Comparison of ENCODE assay signal across 8 mouse cellular contexts in the genomic region with DNA sequence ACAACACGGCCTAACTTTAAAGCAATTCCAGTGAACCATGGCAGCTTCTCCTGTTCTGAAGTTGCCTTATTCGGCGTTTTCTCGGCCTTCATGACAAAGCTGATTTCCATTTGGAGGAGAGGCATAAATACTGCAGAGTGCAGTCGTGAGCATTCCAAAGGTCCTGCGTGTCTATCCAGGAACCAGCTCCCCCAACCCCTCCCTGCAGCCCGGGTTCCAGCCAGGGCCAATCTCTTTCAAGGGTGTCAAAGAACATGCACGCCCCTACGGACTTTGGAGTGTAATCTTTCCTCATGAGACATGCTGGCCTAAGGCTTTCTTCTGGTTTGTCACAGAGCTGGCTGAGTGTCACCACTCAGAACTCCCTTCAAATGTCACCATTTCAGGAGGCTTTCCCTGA. TPM values are rescaled to one million over a fixed set of nuclear protein-coding genes. Genes with fewer than 3 reads are reported as not detected.
DNase-seq lines count a peak whose midpoint lies in the region; ATAC-seq and TF ChIP-seq lines count a peak whose summit lies in the region.

No protein-coding gene starts in this region.

- DNase-seq in NIH3T3 (ENCODE audit: low read depth): peak; percentile 94
- DNase-seq in heart, postnatal 0 days (ENCODE audit: low spot score): peak; percentile 93
- DNase-seq in large intestine, adult 2 months (ENCODE audit: low read depth, low spot score): peak; percentile 98
- DNase-seq in neural tube, embryonic 10.5 days (ENCODE audit: extremely low spot score, low spot score): peak; percentile 26
- no peak for DNase-seq in left cerebral cortex, adult 8-10 months (ENCODE audit: low spot score in 2 of 2)
- DNase-seq in B cell, adult 2 months: no peak
- no peak for DNase-seq in thymus, postnatal 10 days (ENCODE audit: low spot score in 2 of 2)

- no peaks in the 10 kb centered on the region for H3K27me3 ChIP-seq in heart, postnatal 0 days (ENCODE audit: control insufficient read depth, insufficient read depth, low read length)

- 0 out of 2 replicates have a peak overlapping the region, but pooled peaks have one; percentile 12 for H3K4me2 ChIP-seq in heart, postnatal 0 days (ENCODE audit: low read depth, low read length)

- no peak overlapping the region for H3K4me3 ChIP-seq in cortical plate, adult 2 months (ENCODE audit: insufficient read depth, low read length)
- no peak overlapping the region for H3K4me3 ChIP-seq in heart, postnatal 0 days (ENCODE audit: low read depth, low read length)

- TF ChIP-seq CTCF in cortical plate, adult 2 months (IDR thresholded peaks at IDR 0.05; ENCODE audit: extremely low read depth, insufficient read depth, low read length): no peak
- TF ChIP-seq CTCF in heart, postnatal 0 days (IDR thresholded peaks at IDR 0.05; ENCODE audit: low read depth): peak; percentile 16; the same call in 1 of the 2 replicates

- 8% methylated on average over 9 of the region's 9 CpGs for WGBS in heart, postnatal 0 days
- 10% methylated on average over 9 of the region's 9 CpGs for WGBS in large intestine, adult 2 months

- H3K4me1 ChIP-seq in cortical plate, adult 2 months (ENCODE audit: control insufficient read depth, insufficient read depth, low read length): peaks cover 40% of the 10 kb centered on the region
- peaks cover 80% of the 10 kb centered on the region for H3K4me1 ChIP-seq in heart, postnatal 0 days (ENCODE audit: control insufficient read depth, insufficient read depth)

- TF ChIP-seq EP300 in heart, postnatal 0 days (IDR thresholded peaks at IDR 0.05; ENCODE audit: low read depth): no peak

- peak; percentile 91 for ATAC-seq in heart, postnatal 0 days (ENCODE audit: insufficient read depth, low read depth)

- no peaks in the 10 kb centered on the region for H3K9me3 ChIP-seq in heart, postnatal 0 days (replicated peaks; ENCODE audit: control insufficient read depth, low read length)

- no peak for TF ChIP-seq POLR2A in cortical plate, adult 2 months (IDR thresholded peaks at IDR 0.05; ENCODE audit: extremely low read depth, insufficient read depth, low read length)

- H3K27ac ChIP-seq in cortical plate, adult 2 months (ENCODE audit: insufficient read depth, low read length): peak overlapping the region; percentile 93
- H3K27ac ChIP-seq in heart, postnatal 0 days (ENCODE audit: low read depth): peak overlapping the region; percentile 97

- peak overlapping the region; percentile 35; the same call in 1 of the 2 replicates for H3K9ac ChIP-seq in heart, postnatal 0 days (replicated peaks; ENCODE audit: low read depth, low read length)

- H3K36me3 ChIP-seq in heart, postnatal 0 days (replicated peaks; ENCODE audit: control insufficient read depth, insufficient read depth, low read length): no peaks in the 10 kb centered on the region

RNA-seq across cellular contexts. Expression of a gene that starts 36.8 kb away (rescaled TPM):
- 170 and 178 TPM in 2 replicates for polyA plus RNA-seq in cortical plate, adult 2 months (2012; rRNA removed)
- 120 and 139 TPM in 2 replicates for total RNA-seq in heart, postnatal 0 days (2014; rRNA removed; ENCODE audit: low replicate concordance)
- 135 and 171 TPM in 2 replicates for polyA plus RNA-seq in heart, postnatal 0 days (2015; fragmentation: Nextera tagmentation; extraction: Ambion mirVana)
- polyA plus RNA-seq in large intestine, adult 2 months (2012; rRNA removed): 542 and 776 TPM in 2 replicates
- 100 to 1,000 TPM; 161 to 178 (median 177) TPM for total RNA-seq in left cerebral cortex, adult 8-10 months (2022)

RNA-seq across cellular contexts. Expression of a gene that starts 44.1 kb away (rescaled TPM):
- 1.2 and 1.8 TPM in 2 replicates for polyA plus RNA-seq in cortical plate, adult 2 months (2012; rRNA removed)
- not detected in 2 replicates for total RNA-seq in heart, postnatal 0 days (2014; rRNA removed; ENCODE audit: low replicate concordance)
- polyA plus RNA-seq in heart, postnatal 0 days (2015; fragmentation: Nextera tagmentation; extraction: Ambion mirVana): 0.26 TPM in 2 replicates
- polyA plus RNA-seq in large intestine, adult 2 months (2012; rRNA removed): 0.14 and 0.22 TPM in 2 replicates
- 1 to 10 TPM in 3 of 4 experiments, under 1 TPM in 1; 0.41 to 2.3 (median 1.3) TPM for total RNA-seq in left cerebral cortex, adult 8-10 months (2022)

RNA-seq across cellular contexts. Expression of a gene that starts 56.3 kb away (rescaled TPM):
- 307 and 320 TPM in 2 replicates for polyA plus RNA-seq in cortical plate, adult 2 months (2012; rRNA removed)
- total RNA-seq in heart, postnatal 0 days (2014; rRNA removed; ENCODE audit: low replicate concordance): 366 and 476 TPM in 2 replicates
- 261 and 264 TPM in 2 replicates for polyA plus RNA-seq in heart, postnatal 0 days (2015; fragmentation: Nextera tagmentation; extraction: Ambion mirVana)
- 281 and 323 TPM in 2 replicates for polyA plus RNA-seq in large intestine, adult 2 months (2012; rRNA removed)
- 100 to 1,000 TPM; 197 to 208 (median 204) TPM for total RNA-seq in left cerebral cortex, adult 8-10 months (2022)

RNA-seq across cellular contexts. Expression of a gene that starts 56.5 kb away (rescaled TPM):
- polyA plus RNA-seq in cortical plate, adult 2 months (2012; rRNA removed): 2.2 and 2.8 TPM in 2 replicates
- total RNA-seq in heart, postnatal 0 days (2014; rRNA removed; ENCODE audit: low replicate concordance): 0.15 TPM in 1 of 2 replicates, not detected in the other
- 1.4 and 1.8 TPM in 2 replicates for polyA plus RNA-seq in heart, postnatal 0 days (2015; fragmentation: Nextera tagmentation; extraction: Ambion mirVana)
- 21.4 and 27.4 TPM in 2 replicates for polyA plus RNA-seq in large intestine, adult 2 months (2012; rRNA removed)
- 1 to 10 TPM in 3 of 4 experiments, under 1 TPM in 1; 0.99 to 3.7 (median 2.1) TPM for total RNA-seq in left cerebral cortex, adult 8-10 months (2022)

Comparison
In these comparisons a context has a peak if more than half of its experiments do, and no peak if none do; other contexts are left out.
1. DNase-seq: peak in NIH3T3 (single experiment), heart, postnatal 0 days (single experiment), large intestine, adult 2 months (single experiment) and neural tube, embryonic 10.5 days (single experiment); none in left cerebral cortex, adult 8-10 months (0 of 2), B cell, adult 2 months (0 of 2) and thymus, postnatal 10 days (0 of 2).